Mouse (Mus musculus) layer of hippocampus, postnatal 36 days (tissue): ENCODE results near the gene Gna15. TPM values are rescaled to one million over a fixed set of nuclear protein-coding genes. Genes with fewer than 3 reads are reported as not detected.

Source experiments
- DNase-seq, 2 experiments: peaks; one replicate each; pipeline ENCODE4 v3.0.0; 2022
- total RNA-seq, 2 experiments: library from RNA; stranded (reverse); gene quantifications; 2 replicates each; pipeline ENCODE4 v1.2.3; 2021

The Gna15 gene
- total RNA-seq, 2 experiments from 2014 or later, result 3.0 to 3.4 TPM

GRCm38 (mm10) chr10:81523142-81523541 lies 883 bp downstream of the Gna15 start:
- DNase-seq, result no peak

- no peak for DNase-seq
Measured at GRCm38 (mm10) chr10:81519978-81520365, 4.1 kb downstream of the Gna15 start.

GRCm38 (mm10) chr10:81519227-81519977 lies 4.6 kb downstream of the Gna15 start:
- DNase-seq, result no peak

GRCm38 (mm10) chr10:81518546-81518945 lies 5.5 kb downstream of the Gna15 start:
- DNase-seq, result peak in 1 of 2 experiments; percentile 60

- DNase-seq, result no peak
Measured at GRCm38 (mm10) chr10:81517227-81517626, 6.8 kb downstream of the Gna15 start.

- no peak for DNase-seq
Measured at GRCm38 (mm10) chr10:81513798-81514197, 10.2 kb downstream of the Gna15 start.

- no peak for DNase-seq
Measured at GRCm38 (mm10) chr10:81510246-81510810, 13.7 kb downstream of the Gna15 start.

GRCm38 (mm10) chr10:81507691-81508489 lies 16.1 kb downstream of the Gna15 start:
- no peak for DNase-seq

GRCm38 (mm10) chr10:81507095-81507494 lies 16.9 kb downstream of the Gna15 start:
- DNase-seq, result no peak

GRCm38 (mm10) chr10:81505016-81505664 lies 18.9 kb downstream of the Gna15 start:
- no peak for DNase-seq

GRCm38 (mm10) chr10:81502658-81503057 lies 21.4 kb downstream of the Gna15 start:
- DNase-seq, result peak; percentile 88 to 89

- no peak for DNase-seq
Measured at GRCm38 (mm10) chr10:81501863-81502262, 22.2 kb downstream of the Gna15 start.

GRCm38 (mm10) chr10:81500032-81500431 lies 24.0 kb downstream of the Gna15 start, which contains the start of gene S1pr4:
Gene S1pr4 (minus strand): TSS chr10:81500132.
- DNase-seq, result no peak

- no peak for DNase-seq
Measured at GRCm38 (mm10) chr10:81499250-81499901, 24.6 kb downstream of the Gna15 start.

GRCm38 (mm10) chr10:81498316-81499249 lies 25.4 kb downstream of the Gna15 start:
- no peak for DNase-seq

GRCm38 (mm10) chr10:81497401-81498270 lies 26.4 kb downstream of the Gna15 start:
- no peak for DNase-seq

- no peak for DNase-seq
Measured at GRCm38 (mm10) chr10:81496969-81497368, 27.1 kb downstream of the Gna15 start.

- DNase-seq, result peak; percentile 97 to 98
Measured at GRCm38 (mm10) chr10:81496264-81496901, 27.6 kb downstream of the Gna15 start, which contains the start of gene Ncln. Gene Ncln (minus strand): TSS chr10:81496392.

- peak in 1 of 2 experiments; percentile 55 for DNase-seq
Measured at GRCm38 (mm10) chr10:81495616-81496263, 28.3 kb downstream of the Gna15 start.
